Mouse (Mus musculus): ENCODE data around the gene Nfib.

DNA sequence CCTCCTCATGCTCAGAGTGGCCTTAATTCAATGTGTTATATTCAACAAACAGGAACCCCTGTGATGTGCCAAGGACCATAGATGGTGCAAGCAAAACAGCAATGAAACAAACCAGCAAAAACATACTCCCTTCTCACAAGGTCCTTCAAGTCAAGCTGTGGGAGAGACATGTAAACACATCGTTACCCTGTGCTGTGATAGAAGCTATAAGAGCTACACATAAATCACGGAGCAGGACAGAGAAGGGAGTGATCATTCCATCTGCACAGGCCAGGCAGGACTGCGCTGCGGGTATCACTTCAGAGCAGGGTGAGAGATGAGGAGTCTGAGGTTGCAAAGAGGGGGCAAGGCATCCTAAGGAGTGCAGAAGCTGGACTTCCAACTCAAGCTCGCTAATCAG lies 262.5 kb downstream of the Nfib start:
- no peak for TF ChIP-seq CTCF (IDR thresholded peaks at IDR 0.05; ENCODE audit: control insufficient read depth, insufficient read depth, low read length)
- no peak for TF ChIP-seq POLR2A (IDR thresholded peaks at IDR 0.05; ENCODE audit: borderline replicate concordance, control insufficient read depth, low read depth, low read length)

Measured in bone marrow, adult 2 months (tissue).